Mouse (Mus musculus): ENCODE measurements at regions not wholly inside any gene's neighbourhood (a gene's known extent, or its start where the extent isn't known, plus 50 kb on each side); places are given as distances from the start of the nearest gene placed in this dataset.
A peak's percentile ranks its signal among the peaks of the same experiment; 100 is the strongest.

- Histone ChIP-seq H3K4me3 (replicated peaks) (no peak overlapping the region), H3K36me3 (replicated peaks) (no peaks in the 10 kb centered on the region), H3K27me3 (no peaks in the 10 kb centered on the region), H3K4me2 (no peak overlapping the region), H3K9me3 (no peaks in the 10 kb centered on the region), H3K4me1 (no peaks in the 10 kb centered on the region), H3K9ac (no peak overlapping the region), H3K27ac (no peak overlapping the region)
- no peak for ATAC-seq (ENCODE audit: low FRiP score)
- 79% methylated on average over 1 of the region's 1 CpGs for WGBS
These were observed 167.5 kb upstream of the Fam83b start for GRCm38 (mm10) chr9:76734387-76734786.

GRCm38 (mm10) chr9:76733812-76734211 lies 166.9 kb upstream of the Fam83b start:
- Histone ChIP-seq H3K27me3 (no peaks in the 10 kb centered on the region), H3K27ac (no peak overlapping the region), H3K4me3 (replicated peaks) (no peak overlapping the region), H3K36me3 (replicated peaks) (no peaks in the 10 kb centered on the region), H3K9me3 (no peaks in the 10 kb centered on the region), H3K4me2 (no peak overlapping the region), H3K4me1 (no peaks in the 10 kb centered on the region), H3K9ac (no peak overlapping the region)
- no peak for ATAC-seq (ENCODE audit: low FRiP score)

- Histone ChIP-seq H3K4me3 (replicated peaks) (no peak overlapping the region), H3K36me3 (replicated peaks) (no peaks in the 10 kb centered on the region), H3K9me3 (no peaks in the 10 kb centered on the region), H3K9ac (no peak overlapping the region), H3K27me3 (no peaks in the 10 kb centered on the region), H3K27ac (no peak overlapping the region), H3K4me2 (no peak overlapping the region), H3K4me1 (no peaks in the 10 kb centered on the region)
- no peak for ATAC-seq (ENCODE audit: low FRiP score)
- WGBS, result 84% methylated on average over 3 of the region's 3 CpGs
These were observed 156.0 kb upstream of the Fam83b start for GRCm38 (mm10) chr9:76722881-76723280.

GRCm38 (mm10) chr9:76715852-76716251 lies 148.9 kb upstream of the Fam83b start:
- WGBS, result 75% methylated on average over 1 of the region's 1 CpGs

GRCm38 (mm10) chr9:76706451-76706850 lies 139.5 kb upstream of the Fam83b start:
- WGBS, result 63% methylated on average over 1 of the region's 1 CpGs
- no peaks in the 10 kb centered on the region for H3K36me3 ChIP-seq (replicated peaks)
- no peaks in the 10 kb centered on the region for H3K27me3 ChIP-seq
- no peak overlapping the region for H3K4me2 ChIP-seq
- no peaks in the 10 kb centered on the region for H3K4me1 ChIP-seq
- no peak overlapping the region for H3K27ac ChIP-seq
- H3K9me3 ChIP-seq, result no peaks in the 10 kb centered on the region
- no peak overlapping the region for H3K4me3 ChIP-seq (replicated peaks)
- no peak overlapping the region for H3K9ac ChIP-seq
- no peak for ATAC-seq (ENCODE audit: low FRiP score)

More at GRCm38 (mm10) chr9:76715852-76716251, 148.9 kb upstream of the Fam83b start:
- Histone ChIP-seq H3K4me1 (no peaks in the 10 kb centered on the region), H3K9ac (no peak overlapping the region), H3K27ac (no peak overlapping the region), H3K36me3 (replicated peaks) (no peaks in the 10 kb centered on the region), H3K4me2 (no peak overlapping the region), H3K4me3 (replicated peaks) (no peak overlapping the region), H3K27me3 (no peaks in the 10 kb centered on the region), H3K9me3 (no peaks in the 10 kb centered on the region)
- no peak for ATAC-seq (ENCODE audit: low FRiP score)

GRCm38 (mm10) chr9:76705786-76706185 lies 138.9 kb upstream of the Fam83b start:
- no peaks in the 10 kb centered on the region for H3K27me3 ChIP-seq
- ATAC-seq (ENCODE audit: low FRiP score), result no peak
- H3K9me3 ChIP-seq, result no peaks in the 10 kb centered on the region
- no peak overlapping the region for H3K27ac ChIP-seq
- no peaks in the 10 kb centered on the region for H3K36me3 ChIP-seq (replicated peaks)
- H3K9ac ChIP-seq, result no peak overlapping the region
- H3K4me3 ChIP-seq (replicated peaks), result no peak overlapping the region
- WGBS, result 90% methylated on average over 5 of the region's 5 CpGs
- H3K4me1 ChIP-seq, result no peaks in the 10 kb centered on the region
- H3K4me2 ChIP-seq, result no peak overlapping the region

- Histone ChIP-seq H3K4me1 (no peaks in the 10 kb centered on the region), H3K36me3 (replicated peaks) (no peaks in the 10 kb centered on the region), H3K9ac (no peak overlapping the region), H3K4me3 (replicated peaks) (no peak overlapping the region), H3K4me2 (no peak overlapping the region), H3K27ac (no peak overlapping the region), H3K27me3 (no peaks in the 10 kb centered on the region), H3K9me3 (no peaks in the 10 kb centered on the region)
- WGBS, result 69% methylated on average over 4 of the region's 4 CpGs
- no peak for ATAC-seq (ENCODE audit: low FRiP score)
These were observed 128.6 kb upstream of the Fam83b start for GRCm38 (mm10) chr9:76695547-76695946.

GRCm38 (mm10) chr9:76692976-76693375 lies 126.1 kb upstream of the Fam83b start:
- no peaks in the 10 kb centered on the region for H3K4me1 ChIP-seq
- H3K9me3 ChIP-seq, result no peaks in the 10 kb centered on the region
- H3K4me2 ChIP-seq, result no peak overlapping the region
- H3K36me3 ChIP-seq (replicated peaks), result no peaks in the 10 kb centered on the region
- no peak overlapping the region for H3K27ac ChIP-seq
- H3K9ac ChIP-seq, result no peak overlapping the region
- H3K27me3 ChIP-seq, result no peaks in the 10 kb centered on the region
- WGBS, result 84% methylated on average over 4 of the region's 4 CpGs
- H3K4me3 ChIP-seq (replicated peaks), result no peak overlapping the region
- ATAC-seq (ENCODE audit: low FRiP score), result no peak

- no peak overlapping the region for H3K27ac ChIP-seq
- no peaks in the 10 kb centered on the region for H3K36me3 ChIP-seq (replicated peaks)
- no peaks in the 10 kb centered on the region for H3K27me3 ChIP-seq
- H3K4me2 ChIP-seq, result no peak overlapping the region
- 23% methylated on average over 3 of the region's 3 CpGs for WGBS
- H3K9me3 ChIP-seq, result no peaks in the 10 kb centered on the region
- no peak overlapping the region for H3K4me3 ChIP-seq (replicated peaks)
- peak; percentile 91 for ATAC-seq (ENCODE audit: low FRiP score)
- no peak overlapping the region for H3K9ac ChIP-seq
- 0 out of 2 replicates have a peak, but pooled peaks cover 4% of the 10 kb centered on the region for H3K4me1 ChIP-seq
These were observed 93.9 kb upstream of the Fam83b start for GRCm38 (mm10) chr9:76660848-76661247.

- H3K36me3 ChIP-seq (replicated peaks), result no peaks in the 10 kb centered on the region
- 19% methylated on average over 3 of the region's 3 CpGs for WGBS
- no peak overlapping the region for H3K27ac ChIP-seq
These were observed 92.9 kb upstream of the Fam83b start for GRCm38 (mm10) chr9:76659798-76660197.

GRCm38 (mm10) chr9:76653311-76653710 lies 86.4 kb upstream of the Fam83b start:
- H3K36me3 ChIP-seq (replicated peaks), result no peaks in the 10 kb centered on the region
- H3K4me2 ChIP-seq, result no peak overlapping the region
- WGBS, result 90% methylated on average over 2 of the region's 2 CpGs
- H3K4me1 ChIP-seq, result no peaks in the 10 kb centered on the region
- H3K4me3 ChIP-seq (replicated peaks), result no peak overlapping the region
- H3K9ac ChIP-seq, result no peak overlapping the region
- H3K27me3 ChIP-seq, result no peaks in the 10 kb centered on the region
- H3K9me3 ChIP-seq, result no peaks in the 10 kb centered on the region
- H3K27ac ChIP-seq, result no peak overlapping the region
- ATAC-seq (ENCODE audit: low FRiP score), result no peak

More at GRCm38 (mm10) chr9:76659798-76660197, 92.9 kb upstream of the Fam83b start:
- H3K9ac ChIP-seq, result no peak overlapping the region
- H3K4me1 ChIP-seq, result 0 out of 2 replicates have a peak, but pooled peaks cover 4% of the 10 kb centered on the region
- H3K9me3 ChIP-seq, result no peaks in the 10 kb centered on the region
- peak; percentile 60; the same call in 1 of the 2 replicates for ATAC-seq (ENCODE audit: low FRiP score)
- no peak overlapping the region for H3K4me3 ChIP-seq (replicated peaks)
- no peak overlapping the region for H3K4me2 ChIP-seq
- H3K27me3 ChIP-seq, result no peaks in the 10 kb centered on the region

GRCm38 (mm10) chr9:76649484-76649883 lies 82.6 kb upstream of the Fam83b start:
- no peak overlapping the region for H3K4me3 ChIP-seq (replicated peaks)
- H3K9me3 ChIP-seq, result no peaks in the 10 kb centered on the region
- H3K36me3 ChIP-seq (replicated peaks), result no peaks in the 10 kb centered on the region
- no peak overlapping the region for H3K9ac ChIP-seq
- WGBS, result 94% methylated on average over 1 of the region's 1 CpGs
- no peaks in the 10 kb centered on the region for H3K27me3 ChIP-seq
- ATAC-seq (ENCODE audit: low FRiP score), result no peak
- no peak overlapping the region for H3K27ac ChIP-seq
- no peak overlapping the region for H3K4me2 ChIP-seq
- H3K4me1 ChIP-seq, result no peaks in the 10 kb centered on the region

- no peak for ATAC-seq (ENCODE audit: low FRiP score)
- H3K9ac ChIP-seq, result no peak overlapping the region
- no peaks in the 10 kb centered on the region for H3K36me3 ChIP-seq (replicated peaks)
- H3K4me2 ChIP-seq, result no peak overlapping the region
- no peak overlapping the region for H3K27ac ChIP-seq
- H3K4me1 ChIP-seq, result no peaks in the 10 kb centered on the region
- H3K4me3 ChIP-seq (replicated peaks), result no peak overlapping the region
- no peaks in the 10 kb centered on the region for H3K27me3 ChIP-seq
- no peaks in the 10 kb centered on the region for H3K9me3 ChIP-seq
These were observed 79.5 kb upstream of the Fam83b start for GRCm38 (mm10) chr9:76646383-76646782.
